Mouse (Mus musculus) brain, adult 2 months (tissue): ENCODE data around the gene Crocc2.

Source experiments
- DNase-seq: peaks from one replicate; pipeline ENCODE4 v3.0.0; 2011; ENCODE audit warnings: low read depth, low spot score

The Crocc2 gene

DNA sequence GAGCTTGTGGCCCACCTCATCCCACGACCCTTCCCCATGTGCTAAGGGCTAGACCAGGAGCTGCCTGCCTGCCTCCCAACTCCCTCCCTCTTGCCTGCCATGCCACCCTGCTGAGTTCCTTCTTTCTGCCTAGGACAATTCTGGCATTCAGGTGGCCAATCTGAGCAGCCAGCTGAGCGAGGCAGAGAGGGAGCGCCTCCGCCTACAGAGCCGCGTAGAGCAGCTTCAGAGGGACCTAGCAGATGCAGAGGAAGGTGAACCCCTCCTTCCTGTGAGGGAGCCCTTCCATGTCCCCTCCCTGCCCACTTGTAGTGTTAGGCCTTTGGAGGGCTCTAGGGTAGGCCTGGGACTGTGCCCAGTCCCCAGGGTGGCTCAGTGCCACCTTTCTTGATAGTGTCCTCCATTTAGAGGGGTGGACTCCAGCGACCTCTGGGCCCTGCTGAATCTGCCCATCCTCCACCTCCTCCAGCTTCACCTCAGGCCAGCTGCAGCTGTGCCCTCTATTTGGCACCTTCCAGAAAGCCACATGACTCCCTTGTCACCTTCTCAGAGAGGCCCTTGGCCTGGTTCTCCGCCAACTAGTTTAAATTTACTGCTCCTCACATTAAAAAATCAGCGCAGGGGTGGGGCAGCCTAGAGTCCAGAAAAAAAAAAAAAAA is 48.4 kb downstream of the Crocc2 start:
- DNase-seq = peak; percentile 62

DNA sequence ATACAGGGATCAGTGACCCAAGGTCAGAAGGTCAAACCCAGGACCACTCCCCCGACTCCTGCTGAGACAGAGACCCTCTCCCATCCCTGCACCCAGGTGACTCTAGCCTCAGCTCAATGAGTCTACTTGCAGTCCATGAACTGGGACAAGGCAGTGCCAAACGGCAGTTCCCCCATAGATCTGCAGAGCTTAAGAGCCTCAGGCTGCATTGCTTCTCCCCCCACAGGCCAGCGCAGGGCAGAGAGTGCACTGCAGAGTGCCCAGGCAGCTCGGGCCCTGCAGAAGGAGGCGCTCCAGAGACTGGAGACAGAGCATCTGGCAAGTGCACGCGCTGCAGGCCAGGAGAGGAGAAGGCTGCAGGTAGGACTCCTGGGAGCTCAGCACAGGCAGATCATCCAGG is 49.0 kb downstream of the Crocc2 start:
- no peak for DNase-seq

DNA sequence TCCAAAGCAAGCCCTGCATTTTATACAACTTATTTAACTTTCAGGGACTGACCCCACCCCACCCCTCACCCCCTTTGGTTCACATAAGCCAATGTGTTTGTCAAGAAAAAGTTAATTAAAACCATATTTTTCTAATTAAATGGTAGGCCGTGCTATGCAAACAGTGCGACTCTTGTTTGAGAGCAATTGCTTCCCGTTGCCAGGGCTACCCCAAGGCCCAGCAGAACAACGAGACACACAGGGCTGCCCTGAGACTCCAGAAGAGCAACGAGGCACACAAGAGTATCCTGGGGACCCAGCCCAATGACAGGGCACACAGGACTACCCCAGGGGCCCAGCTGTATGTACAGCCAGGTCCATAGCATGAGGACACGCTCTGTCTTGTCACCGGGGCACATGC is 52.3 kb downstream of the Crocc2 start:
- no peak for DNase-seq

DNA sequence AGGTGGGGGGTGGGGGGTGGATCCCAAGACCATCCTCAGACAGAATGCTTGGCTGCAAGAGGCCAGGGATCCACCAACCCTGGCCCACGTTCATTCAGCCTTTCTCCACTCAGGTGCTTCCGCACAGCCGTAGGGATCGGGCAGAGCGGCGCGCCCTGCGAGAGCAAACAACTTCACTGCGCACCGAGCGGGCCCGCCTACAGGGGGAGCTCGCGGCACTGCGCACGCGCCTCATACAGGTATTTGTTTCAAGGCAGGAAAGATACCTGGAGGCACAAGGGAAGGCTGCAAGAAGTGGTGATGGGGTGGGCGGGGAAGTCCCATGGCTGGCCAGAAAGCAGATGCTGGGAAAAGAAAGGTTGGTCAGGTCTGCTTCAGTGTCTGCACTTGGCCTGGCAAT is 55.4 kb downstream of the Crocc2 start:
- no peak for DNase-seq

DNA sequence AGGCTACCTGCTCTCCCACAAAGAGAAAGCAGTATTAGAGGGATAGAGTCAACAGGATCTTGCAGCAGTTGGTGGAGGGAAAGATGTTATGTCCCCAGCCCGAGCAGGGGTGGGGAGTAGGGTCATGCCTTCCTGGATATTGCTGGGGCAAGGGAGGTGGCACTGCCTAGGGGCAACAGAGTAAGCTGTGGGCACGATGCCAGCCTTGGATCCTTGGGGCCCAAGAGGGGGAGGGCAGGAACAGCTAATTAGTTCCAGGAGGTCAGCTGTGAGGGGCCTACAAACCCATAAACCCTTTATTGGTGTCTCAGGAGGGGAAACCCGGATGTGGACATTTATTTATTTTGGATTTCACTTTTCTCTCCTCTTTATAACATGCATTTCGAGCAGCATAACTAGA is 56.7 kb downstream of the Crocc2 start:
- no peak for DNase-seq

DNA sequence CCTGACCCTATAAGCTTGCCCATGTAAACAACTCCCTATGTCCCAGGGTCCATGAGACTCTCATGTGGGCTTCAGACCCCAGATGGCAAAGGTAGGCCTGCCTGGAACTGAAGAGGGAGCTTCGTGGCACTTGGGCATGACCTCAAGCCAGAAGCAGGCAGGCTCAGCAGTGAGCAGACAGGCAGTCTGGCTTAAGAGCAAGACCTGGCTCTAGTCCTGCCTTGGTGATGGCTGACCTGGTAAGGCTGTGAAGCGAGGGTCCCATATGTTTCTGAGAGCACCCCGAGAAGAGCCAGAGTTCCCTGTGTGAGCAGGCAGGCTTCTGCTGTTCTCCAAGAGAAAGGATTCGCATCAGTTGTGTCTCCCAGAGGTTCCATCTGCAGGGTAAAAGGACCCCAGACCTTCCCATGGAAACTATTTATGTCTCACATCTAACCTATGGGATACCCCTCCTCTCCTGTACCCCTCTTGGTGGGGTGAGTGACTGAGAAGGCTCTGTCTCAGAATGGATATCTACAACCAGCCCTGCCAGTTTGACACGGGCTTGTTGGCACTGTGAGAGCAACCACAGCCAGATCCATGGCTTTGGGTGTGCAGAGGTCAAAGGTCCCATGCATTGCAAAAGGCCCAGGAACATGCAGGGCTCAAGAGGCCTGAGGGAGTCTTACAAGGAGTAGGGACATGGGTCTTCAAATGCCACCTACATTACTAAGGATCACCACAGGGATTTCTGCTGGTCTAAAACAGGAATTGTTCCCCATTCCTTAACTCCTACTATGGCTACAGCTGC is 57.4 kb downstream of the Crocc2 start:
- DNase-seq = no peak

DNA sequence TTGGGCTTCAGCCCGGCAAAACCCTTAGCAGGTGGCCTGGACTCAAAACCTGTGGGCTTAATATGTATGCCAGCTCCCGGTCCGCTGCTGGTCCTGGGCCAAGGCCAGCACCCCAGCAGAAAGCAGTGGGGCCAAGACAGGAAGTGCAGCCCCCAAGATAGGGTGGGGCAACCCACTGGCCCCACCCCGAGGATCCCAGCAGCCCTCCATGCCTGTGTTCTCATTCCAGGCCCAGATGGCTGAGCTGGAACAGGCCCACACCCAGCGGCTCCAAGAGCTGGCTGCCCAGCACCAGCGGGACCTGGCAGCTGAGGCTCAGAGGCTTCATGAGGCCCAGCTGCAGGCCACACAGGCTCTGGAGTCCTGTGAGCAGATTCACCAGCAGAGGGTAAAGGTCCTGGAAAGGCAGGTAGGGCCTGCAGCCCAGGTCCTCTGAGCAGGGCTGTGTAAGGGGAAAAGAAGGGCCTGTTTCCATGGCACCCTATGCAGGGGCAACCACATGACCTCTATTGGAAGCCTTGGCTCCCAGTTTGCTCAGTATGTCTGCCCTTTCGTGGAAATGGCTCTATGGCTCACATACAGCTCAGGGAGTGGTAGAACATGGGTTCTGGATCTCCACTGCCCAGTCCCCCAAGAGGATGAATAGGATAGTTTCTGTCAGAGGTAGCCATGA is 58.9 kb downstream of the Crocc2 start:
- peak; percentile 68 for DNase-seq

DNA sequence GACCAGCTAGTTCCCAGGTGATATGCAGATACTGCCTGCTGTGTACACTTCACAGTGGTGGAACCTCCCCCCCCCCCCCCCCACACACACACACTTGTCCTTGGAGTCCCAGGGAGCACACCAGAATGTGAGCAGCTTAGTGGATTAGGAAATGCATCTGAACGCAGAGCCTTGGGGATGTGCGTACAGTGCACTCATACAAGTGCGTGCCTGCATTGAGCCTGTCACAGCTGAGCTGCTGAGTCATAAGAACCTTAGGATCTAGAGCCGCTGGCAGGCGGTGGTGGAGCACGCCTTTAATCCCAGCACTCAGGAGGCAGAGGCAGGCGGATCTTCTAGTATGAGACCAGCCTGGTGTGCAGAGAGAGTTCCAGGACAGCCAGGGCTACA is 59.4 kb downstream of the Crocc2 start:
- DNase-seq = no peak

DNA sequence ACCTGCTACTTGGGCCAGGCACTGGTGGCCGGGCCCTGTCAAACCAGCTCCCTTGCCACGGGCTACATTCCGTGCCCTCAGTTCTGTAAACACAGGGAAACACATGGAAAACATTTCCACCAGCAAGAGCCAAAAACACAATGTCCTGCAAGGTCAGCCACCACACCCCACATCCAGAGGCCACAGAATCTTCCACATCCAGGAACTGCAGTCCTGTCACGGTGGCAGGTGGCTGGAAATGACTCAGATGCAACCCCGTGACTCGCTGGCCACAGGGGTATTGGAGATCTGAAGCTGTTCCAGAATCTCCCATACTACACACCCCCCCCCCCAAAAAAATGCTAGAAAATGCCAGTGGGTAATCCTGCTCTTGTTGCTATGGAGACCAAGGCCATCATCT is 60.7 kb downstream of the Crocc2 start:
- no peak for DNase-seq

DNA sequence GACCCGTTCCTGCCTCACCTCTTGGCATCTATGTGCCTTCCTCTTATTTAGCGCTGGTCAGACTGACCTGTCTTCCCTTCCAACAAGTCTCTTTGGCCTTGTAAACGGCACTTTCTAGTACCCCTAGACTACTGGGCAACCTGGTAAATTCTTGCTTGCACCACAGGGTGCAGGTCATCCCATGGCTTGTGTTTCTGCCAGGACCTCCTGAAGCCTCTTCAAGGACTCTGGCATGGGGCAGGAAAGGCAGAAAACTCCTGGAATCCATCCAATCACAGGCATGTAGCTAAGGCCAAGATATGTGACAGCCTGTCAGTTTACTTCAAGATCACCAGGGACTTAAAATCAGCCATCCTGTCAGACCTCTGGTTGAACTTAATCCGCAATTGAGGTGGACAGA is 61.1 kb downstream of the Crocc2 start:
- no peak for DNase-seq

DNA sequence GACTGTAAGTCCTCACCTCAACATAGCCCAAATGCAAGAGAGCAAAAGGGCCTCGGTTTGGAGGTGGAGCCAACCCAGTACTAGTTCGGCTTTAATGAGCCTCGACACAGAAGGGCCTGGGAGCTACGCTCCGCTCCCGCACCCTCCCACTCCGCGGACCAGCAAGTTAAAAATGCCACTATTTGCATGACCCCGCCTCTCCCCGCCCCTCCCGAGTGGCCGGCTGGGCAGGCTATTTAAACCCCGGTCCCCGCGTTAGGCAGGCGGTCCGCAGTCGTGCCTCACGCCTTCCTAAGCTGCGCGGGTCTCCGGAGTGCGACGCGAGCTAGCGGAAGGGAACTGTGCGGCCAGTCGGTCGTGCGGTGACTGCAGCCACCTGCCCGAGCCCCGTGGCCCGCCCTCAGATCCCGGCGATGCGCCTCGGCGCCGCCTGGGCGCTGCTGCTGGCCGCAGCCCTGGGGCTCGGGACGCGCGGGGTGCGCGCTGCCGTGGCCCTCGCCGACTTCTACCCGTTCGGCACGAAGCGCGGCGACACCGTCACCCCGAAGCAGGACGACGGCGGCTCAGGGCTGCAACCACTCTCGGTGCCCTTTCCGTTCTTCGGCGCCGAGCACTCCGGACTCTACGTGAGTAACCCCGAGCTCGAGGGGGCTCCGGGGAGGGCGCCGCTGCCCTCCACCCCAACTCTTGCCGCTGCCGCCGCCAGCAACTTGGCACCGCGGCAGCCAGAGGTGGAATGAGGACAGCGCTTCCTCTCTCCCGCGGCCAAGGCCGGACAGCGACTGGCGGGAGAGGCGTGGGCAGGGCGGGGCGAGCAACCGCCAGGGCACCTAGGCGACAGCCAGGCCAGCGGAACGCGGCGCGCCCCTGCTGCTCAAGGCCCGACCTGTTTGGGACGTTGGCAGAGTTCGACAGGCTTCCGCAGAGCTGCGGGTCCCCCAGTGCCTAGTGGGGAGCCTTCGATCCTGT is 67.3 kb downstream of the Crocc2 start, which contains the start of gene Sned1:
Gene Sned1 (plus strand): TSS at position 266 of the 969 bp plus-strand sequence.
- DNase-seq = peak; percentile 86

DNA sequence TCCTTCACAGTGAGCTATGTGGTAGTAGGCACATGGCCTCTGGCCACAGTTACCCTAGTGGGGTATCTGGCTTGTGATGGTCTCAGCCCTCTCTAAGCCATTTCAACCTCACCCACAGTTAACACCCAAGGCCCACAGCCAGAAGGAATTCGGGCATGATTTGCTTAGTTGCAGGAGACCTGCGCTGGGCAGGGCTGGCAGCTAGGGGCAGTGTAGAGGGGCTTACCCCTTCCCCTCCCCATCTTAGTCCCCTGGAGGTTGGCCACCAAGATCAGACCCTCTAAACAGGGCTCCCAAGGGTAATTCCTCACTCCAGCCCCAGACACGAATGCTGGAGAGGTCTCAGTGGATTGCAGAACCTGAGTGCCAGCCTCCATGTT is 68.0 kb downstream of the Crocc2 start:
- no peak for DNase-seq

DNA sequence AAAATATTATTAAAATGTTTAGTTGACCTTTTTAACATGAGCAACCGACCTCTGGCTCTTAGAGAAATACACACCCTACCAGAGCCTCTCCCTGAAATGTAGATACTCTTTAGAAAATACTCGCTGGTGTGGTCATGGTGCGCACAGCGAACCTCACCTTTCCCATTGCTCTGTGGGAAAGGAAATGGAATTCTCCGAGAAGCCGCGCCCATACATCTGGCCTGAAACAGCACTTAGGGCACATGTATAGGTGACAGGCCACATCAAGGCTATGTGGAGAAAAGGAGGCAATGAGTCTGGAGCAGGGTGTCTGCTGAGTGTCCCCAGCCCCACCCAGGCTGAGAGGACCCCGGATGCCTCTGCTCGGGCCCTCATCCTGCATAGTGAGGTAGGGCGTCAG is 69.2 kb downstream of the Crocc2 start:
- no peak for DNase-seq

DNA sequence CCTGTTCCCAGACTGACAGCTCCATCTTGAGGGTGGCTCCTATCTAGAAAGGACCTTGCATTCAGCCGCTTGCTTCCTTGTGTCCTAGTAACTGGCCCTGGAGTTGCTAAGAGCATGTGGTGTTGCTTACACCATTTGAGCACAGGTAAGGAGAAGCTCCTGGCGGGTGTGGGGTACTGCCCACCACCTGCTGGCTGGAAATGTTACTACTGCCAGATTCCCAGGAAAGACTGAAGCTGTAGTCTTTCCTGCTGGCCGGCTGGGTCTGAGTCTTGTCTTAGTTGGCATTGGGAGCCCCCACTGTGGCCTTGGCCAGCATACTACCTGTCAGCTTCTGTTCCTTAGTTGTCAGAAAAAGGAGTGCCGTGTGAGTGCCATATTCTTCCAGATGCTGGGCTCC is 69.7 kb downstream of the Crocc2 start:
- DNase-seq = peak; percentile 40

DNA sequence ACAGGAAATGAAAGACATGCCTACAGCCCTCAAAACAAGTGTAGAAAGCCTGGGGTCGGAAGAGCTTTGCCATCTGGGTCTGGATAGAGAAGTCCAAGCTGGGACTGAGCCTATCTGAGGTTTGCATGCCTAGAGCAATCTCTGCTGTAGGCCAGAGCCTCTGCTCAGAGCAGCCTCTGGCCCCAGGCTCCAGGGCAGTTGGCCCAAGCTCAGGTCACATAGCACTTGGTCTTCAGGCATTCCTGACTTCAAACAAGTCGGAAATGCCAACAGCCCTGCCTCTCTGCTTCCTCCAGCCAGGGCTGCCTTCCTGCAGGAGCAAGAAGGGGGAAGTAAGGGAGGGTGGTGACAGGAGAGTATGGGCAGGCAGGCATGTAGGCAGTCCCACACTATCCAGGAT is 77.4 kb downstream of the Crocc2 start:
- DNase-seq = no peak

DNA sequence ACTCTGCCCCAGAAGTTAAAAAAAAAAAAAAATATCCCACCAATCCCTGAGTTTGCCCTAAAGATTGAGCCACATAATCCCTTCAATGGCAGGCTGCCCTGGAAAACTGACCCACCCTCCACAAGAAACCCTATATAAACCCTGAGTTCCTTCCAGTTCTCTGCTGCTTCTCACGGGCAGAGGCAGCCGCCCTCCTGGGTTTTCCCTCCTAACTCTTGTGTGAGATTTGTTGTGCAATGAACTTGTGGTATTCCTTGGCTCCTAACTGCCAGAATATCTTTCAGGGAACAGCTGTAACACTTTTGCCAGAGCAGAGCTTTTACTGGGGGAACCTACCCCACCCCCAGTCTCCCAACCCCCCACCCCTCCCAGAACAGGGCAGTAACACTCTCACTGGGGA is 84.1 kb downstream of the Crocc2 start:
- DNase-seq = no peak

DNA sequence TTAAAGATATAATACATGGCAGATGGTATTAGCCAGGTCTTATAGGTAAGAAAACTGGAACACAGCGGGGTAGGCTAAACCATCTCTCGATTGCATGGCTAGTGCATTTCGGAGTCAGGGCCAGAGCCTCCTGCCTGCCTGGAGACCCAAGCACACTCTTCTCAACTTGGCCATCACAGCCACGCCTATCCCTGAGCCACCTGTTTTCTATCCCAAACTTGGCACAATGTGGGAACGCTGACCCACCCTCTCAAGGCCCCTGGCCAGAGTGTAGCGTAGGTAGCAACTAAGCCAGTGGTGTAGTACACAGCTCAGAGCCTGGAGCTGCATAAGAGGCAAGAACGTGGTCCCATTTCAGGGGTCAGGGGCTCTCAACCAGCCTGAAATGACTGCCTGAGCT is 87.2 kb downstream of the Crocc2 start:
- no peak for DNase-seq

DNA sequence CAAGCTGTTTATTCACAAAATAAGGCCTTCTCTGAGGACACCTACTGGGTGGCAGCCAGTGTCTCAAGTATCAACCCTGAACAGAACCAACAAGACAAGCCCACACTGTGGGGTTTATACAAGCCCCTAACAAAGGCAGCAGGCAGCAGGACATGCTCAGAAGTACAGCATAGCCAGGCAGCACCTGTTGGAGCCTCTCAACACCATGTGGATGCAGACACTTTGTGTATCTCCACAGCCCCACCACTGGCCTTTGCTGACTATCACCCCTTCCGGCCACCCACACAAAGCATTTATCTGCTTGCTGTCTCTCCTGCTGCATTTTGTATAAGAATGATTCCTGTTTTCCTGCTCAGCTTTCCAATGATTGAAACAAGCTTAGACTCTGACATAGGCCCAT is 89.0 kb downstream of the Crocc2 start:
- no peak for DNase-seq

DNA sequence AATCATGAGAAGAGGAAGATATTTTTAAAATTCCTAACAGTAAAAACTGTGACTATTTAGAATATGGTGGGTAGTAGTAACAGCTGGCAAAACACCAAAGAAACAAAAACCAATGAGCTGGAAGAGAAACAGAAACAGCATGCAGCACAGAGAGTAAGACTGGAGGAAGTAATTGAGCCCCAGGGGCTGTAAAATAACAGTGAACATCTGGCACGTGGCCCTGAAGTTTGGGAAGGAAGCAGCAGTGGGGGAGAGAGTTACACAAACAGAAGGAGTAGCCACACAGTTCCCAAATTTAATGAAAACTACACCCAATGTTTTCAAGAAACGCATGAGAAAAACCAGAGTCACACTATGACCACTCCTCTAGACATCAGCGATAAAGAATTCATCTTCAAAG is 98.7 kb downstream of the Crocc2 start:
- DNase-seq = no peak

DNA sequence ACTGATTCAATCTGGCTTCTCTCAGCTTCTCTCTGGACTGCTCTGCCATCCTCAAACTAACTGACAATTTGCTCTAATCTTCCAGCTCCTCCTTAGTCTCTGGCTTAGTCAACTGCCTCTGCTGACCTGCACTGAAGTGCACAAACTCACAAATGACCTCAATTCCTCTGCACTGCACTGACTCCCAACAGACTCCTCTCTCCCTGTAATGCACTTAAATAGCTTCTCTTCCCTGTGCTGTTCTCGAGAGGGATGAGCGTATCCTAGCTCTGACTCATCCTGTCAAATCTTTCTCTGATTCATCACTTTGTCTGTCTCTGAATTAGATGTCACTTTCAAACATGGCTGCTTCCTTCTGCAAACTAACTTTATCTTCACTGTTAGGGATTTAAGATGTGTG is 99.7 kb downstream of the Crocc2 start:
- no peak for DNase-seq

DNA sequence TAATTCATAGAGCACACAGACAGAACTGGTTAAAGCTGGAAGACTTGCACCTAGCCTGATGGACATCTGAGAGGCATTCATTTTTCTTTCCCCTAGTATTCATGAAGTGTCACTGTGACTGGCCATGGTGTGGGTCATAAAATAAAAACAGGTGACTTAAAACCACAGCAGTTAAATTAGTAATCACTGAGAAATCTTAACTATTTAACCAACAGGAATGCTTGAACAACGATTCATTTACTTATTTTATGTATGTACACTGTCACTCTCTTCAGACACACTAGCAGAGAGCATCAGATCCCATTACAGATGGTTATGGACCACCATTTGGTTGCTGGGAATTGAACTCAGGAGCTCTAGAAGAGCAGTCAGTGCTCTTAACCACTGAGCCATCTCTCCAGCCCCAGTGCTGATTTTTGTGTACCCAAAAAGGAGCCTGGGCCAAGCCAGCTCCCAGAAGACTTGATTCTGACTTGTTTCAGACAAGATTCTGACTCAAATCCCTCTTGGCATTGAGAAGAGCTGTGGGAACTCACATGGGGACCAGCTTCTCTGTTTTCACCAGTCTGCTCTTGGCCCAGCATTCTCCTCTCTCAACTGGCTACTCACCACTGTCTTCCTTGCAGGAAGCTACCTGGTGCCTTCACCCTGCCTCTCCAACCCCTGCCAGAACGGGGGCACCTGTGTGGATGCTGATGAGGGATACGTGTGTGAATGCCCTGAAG is 102.2 kb downstream of the Crocc2 start:
- no peak for DNase-seq
